Mouse (Mus musculus) megakaryocyte, embryonic 14.5 days (primary cell): ENCODE measurements around the gene Jak1.

Experiments
- FLI1 ChIP-seq: IDR thresholded peaks from 2 replicates; pipeline ENCODE4 v1.6.1; 2012; ENCODE audit warnings: low read length, inconsistent platforms, mixed read lengths
- GATA1 ChIP-seq: IDR thresholded peaks from 3 replicates; pipeline ENCODE4 v1.6.1; 2012; ENCODE audit warnings: mixed read lengths, low read length, inconsistent platforms, borderline replicate concordance

DNA sequence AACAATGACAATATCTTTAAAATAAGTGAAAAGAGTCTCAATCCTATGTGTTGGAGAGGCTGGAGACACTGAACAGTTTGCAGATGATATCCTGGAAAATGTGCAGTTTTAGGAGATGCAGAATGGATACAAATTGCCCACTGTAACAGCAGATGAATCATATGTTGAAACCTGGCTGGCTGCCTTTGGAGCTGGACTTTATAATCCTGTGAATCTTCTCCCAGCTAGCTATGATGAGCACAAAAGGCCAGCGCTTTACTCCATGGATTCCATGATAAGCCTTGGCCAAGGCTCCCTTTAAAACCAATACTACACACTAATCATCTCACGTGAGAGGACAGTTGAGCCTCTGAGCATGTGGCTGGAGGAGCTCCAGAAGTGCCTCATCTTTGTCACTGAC is 45.2 kb downstream of the Jak1 start:
- TF ChIP-seq FLI1 (no peak), GATA1 (no peak)
